Mouse (Mus musculus) forelimb bud, embryonic 11.5 days (tissue): Measurements from ENCODE around the gene St3gal4.

ENCODE experiments used
- DNase-seq: peaks from one replicate; pipeline ENCODE4 v3.0.0-alpha.2; 2012; ENCODE audit warnings: low read depth, low spot score

The St3gal4 gene

DNA sequence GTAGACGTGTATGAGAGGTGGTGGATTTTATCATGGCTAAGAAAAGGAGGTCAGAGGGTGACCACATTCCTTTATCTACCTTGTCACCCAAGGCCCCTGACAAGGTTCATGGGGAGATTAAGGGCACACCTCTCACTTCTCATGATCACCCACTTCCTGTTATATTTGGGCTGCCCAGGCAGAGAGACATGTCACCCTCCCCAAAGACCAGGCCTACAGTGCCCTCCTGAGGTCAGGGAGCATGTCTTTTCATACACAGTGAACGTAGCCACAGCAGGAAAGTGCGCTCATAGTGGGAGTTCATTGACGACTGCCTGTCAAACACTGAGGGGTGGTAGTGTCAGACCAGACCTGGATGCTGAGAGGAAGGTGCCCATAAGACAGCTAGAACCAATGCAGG, 102.3 kb downstream of the St3gal4 start:
- DNase-seq, result no peak

DNA sequence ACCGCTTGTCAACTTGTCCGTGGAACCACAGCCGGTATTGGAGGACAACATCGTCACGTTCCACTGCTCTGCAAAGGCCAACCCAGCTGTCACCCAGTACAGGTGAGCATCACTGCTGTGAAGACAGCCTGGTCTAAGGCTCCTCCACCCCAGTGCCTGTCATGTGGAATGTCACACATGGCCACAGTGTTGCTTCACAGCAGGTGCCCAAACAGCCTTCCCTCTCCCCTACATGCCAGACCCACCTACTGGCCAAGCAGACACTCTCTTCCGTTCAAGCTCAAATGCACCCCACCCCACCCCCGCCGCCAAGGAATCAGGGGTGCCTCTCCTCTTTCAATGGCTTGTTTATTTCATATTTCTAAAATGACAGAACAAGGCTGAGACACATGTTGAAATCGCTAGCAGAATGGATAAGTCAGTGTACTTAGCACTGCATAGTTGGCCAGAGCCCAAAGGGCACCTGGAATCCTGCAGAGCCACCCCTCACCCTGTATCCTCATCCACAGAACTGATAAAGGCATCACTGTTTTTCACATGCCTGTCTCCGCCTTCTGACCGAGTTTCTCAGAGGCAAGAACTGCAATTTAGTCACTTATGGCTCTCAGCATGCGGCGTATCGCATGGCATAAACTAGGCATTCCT, 111.2 kb downstream of the St3gal4 start:
- no peak for DNase-seq

DNA sequence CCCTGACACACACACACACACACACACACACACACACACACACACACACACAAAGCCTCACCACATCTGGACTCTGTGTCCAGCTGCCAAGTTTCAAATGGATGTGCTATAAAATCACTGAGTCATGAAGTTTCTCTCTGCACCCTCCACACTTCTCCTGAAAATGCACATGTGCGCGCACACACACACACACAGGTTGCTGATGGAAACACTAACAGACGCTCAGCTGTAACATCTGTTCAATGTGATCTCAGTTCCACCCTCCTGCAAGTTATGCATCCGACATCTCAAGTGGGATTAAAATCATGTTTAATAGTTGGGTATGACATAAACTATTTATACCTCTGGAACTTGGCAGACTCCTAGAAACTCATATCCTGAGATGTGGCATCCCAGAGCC, 115.0 kb downstream of the St3gal4 start:
- DNase-seq, result no peak

DNA sequence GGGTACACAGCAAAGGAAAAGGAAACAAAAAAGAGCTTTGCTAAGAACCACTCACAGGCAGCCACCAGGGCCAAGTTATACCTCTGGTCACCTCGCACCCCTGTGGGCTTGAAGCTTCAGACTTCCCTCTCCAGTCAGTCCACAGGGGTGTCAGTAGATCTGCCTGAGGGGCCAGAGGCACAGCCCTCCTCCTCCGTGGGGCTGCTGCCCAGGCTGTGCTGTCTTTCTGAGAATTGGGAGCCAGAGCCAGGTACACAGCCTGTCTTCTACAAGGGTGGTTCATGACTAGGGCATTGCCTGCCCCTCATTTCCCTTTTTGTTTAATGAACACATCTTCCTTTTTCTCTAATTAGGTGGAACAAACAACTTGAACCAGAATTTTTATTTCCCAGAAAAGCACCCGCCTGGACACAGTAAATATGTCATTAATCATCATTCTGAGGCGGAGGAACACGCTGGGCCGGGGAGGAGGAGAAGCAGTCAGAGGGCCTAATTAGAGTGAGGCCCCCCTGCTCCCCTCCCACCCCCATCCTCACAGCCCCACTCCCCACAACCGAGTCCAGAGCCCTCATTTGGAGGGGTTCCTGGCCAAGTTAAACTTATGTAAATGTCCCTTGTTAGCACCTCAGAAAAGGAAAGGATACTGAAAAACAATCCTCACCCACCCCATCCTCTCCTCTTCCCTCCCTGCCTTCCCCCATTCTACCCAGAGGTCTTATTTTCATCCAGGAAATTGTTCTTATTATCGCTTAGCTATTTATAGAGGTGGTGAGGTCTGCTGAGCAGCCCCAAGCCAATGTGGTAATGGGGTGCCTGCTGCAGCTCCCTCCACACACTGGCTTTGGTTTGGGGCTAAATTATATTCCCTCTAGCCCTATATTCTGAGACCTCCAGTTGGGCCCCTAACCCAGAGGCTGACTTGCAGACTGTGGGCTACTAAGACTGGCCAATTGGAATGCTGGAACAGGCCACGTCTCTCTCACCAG, 120.9 kb downstream of the St3gal4 start:
- DNase-seq, result no peak
